Mouse (Mus musculus): ENCODE results near the gene Sh2d2a. TPM values are rescaled to one million over a fixed set of nuclear protein-coding genes. Genes with fewer than 3 reads are reported as not detected.

Gene Sh2d2a
- 0.05 TPM in 2 replicates for polyA plus RNA-seq (2012; rRNA removed)

GRCm38 (mm10) chr3:87846650-87847110 is at the start of gene Sh2d2a:
Gene Sh2d2a (plus strand): TSS chr3:87846755.
- no peak within 1 kb of the TSS for H3K4me3 ChIP-seq (replicated peaks; ENCODE audit: insufficient read depth, low read depth, low read length)
- H3K27ac ChIP-seq (ENCODE audit: insufficient read depth, low read length), result no peak within 1 kb of the TSS
- no peaks in the 10 kb centered on the region for H3K4me1 ChIP-seq (ENCODE audit: control insufficient read depth, insufficient read depth, low read length)
- DNase-seq, result no peak
- TF ChIP-seq POLR2A (IDR thresholded peaks at IDR 0.05; ENCODE audit: borderline replicate concordance, insufficient read depth, low read length) (no peak), CTCF (IDR thresholded peaks at IDR 0.05; ENCODE audit: borderline replicate concordance, insufficient read depth, low read depth, low read length) (no peak)
- 72% methylated on average over 7 of the region's 7 CpGs for WGBS
- no peaks in the 10 kb centered on the region for H3K27me3 ChIP-seq (ENCODE audit: control insufficient read depth, insufficient read depth, low read length)

DNA sequence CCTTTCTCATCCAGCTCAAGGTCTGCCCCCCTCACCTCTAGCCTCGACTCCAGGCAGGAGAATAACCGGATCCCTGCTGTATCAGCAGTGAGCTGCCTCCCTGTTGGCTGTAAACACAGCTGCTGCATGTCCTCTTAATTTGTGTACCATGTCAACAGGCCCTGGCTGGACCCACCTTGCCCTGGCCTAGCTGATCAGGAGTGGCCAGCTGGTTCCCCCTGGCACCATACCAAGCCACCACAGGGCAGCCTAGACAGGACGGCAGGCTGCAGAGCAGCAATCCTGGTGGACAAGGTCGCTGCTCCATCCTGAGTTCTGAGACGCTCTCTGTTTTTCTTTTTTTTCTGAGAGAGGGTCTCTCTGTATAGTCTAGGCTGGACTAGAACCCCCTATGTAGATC is 44.9 kb upstream of the Sh2d2a start:
- 17% methylated on average over 5 of the region's 5 CpGs for WGBS
- H3K4me1 ChIP-seq (ENCODE audit: control insufficient read depth, insufficient read depth, low read length), result peaks cover 5% of the 10 kb centered on the region; the same call in 1 of the 2 replicates
- H3K27ac ChIP-seq (ENCODE audit: insufficient read depth, low read length), result no peak overlapping the region
- peak; percentile 35 to 53 for DNase-seq
- no peak overlapping the region for H3K4me3 ChIP-seq (replicated peaks; ENCODE audit: insufficient read depth, low read depth, low read length)
- no peaks in the 10 kb centered on the region; the same call in 1 of the 2 replicates for H3K27me3 ChIP-seq (ENCODE audit: control insufficient read depth, insufficient read depth, low read length)
- TF ChIP-seq POLR2A (IDR thresholded peaks at IDR 0.05; ENCODE audit: borderline replicate concordance, insufficient read depth, low read length) (no peak), CTCF (IDR thresholded peaks at IDR 0.05; ENCODE audit: borderline replicate concordance, insufficient read depth, low read depth, low read length) (no peak)

GRCm38 (mm10) chr3:87804038-87804677 is 42.4 kb upstream of the Sh2d2a start:
- 5% methylated on average over 26 of the region's 26 CpGs for WGBS
- DNase-seq, result no peak
- TF ChIP-seq CTCF (IDR thresholded peaks at IDR 0.05; ENCODE audit: borderline replicate concordance, insufficient read depth, low read depth, low read length) (no peak), POLR2A (IDR thresholded peaks at IDR 0.05; ENCODE audit: borderline replicate concordance, insufficient read depth, low read length) (no peak)
- H3K4me3 ChIP-seq (replicated peaks; ENCODE audit: insufficient read depth, low read depth, low read length), result peak overlapping the region; percentile 41
- H3K27me3 ChIP-seq (ENCODE audit: control insufficient read depth, insufficient read depth, low read length), result no peaks in the 10 kb centered on the region; the same call in 1 of the 2 replicates
- no peak overlapping the region for H3K27ac ChIP-seq (ENCODE audit: insufficient read depth, low read length)
- H3K4me1 ChIP-seq (ENCODE audit: control insufficient read depth, insufficient read depth, low read length), result peaks cover 5% of the 10 kb centered on the region; the same call in 1 of the 2 replicates

GRCm38 (mm10) chr3:87809322-87809962 is 37.1 kb upstream of the Sh2d2a start:
- TF ChIP-seq POLR2A (IDR thresholded peaks at IDR 0.05; ENCODE audit: borderline replicate concordance, insufficient read depth, low read length) (no peak), CTCF (IDR thresholded peaks at IDR 0.05; ENCODE audit: borderline replicate concordance, insufficient read depth, low read depth, low read length) (no peak)
- Histone ChIP-seq H3K4me1 (ENCODE audit: control insufficient read depth, insufficient read depth, low read length) (no peaks in the 10 kb centered on the region), H3K27ac (ENCODE audit: insufficient read depth, low read length) (no peak overlapping the region), H3K4me3 (replicated peaks; ENCODE audit: insufficient read depth, low read depth, low read length) (no peak overlapping the region), H3K27me3 (ENCODE audit: control insufficient read depth, insufficient read depth, low read length) (no peaks in the 10 kb centered on the region; the same call in 1 of the 2 replicates)
- no peak for DNase-seq
- WGBS, result 11% methylated on average over 28 of the region's 28 CpGs

GRCm38 (mm10) chr3:87811297-87811696 is 35.3 kb upstream of the Sh2d2a start:
- Histone ChIP-seq H3K4me3 (replicated peaks; ENCODE audit: insufficient read depth, low read depth, low read length) (no peak overlapping the region), H3K27me3 (ENCODE audit: control insufficient read depth, insufficient read depth, low read length) (no peaks in the 10 kb centered on the region; the same call in 1 of the 2 replicates), H3K27ac (ENCODE audit: insufficient read depth, low read length) (no peak overlapping the region), H3K4me1 (ENCODE audit: control insufficient read depth, insufficient read depth, low read length) (no peaks in the 10 kb centered on the region)
- no peak for DNase-seq
- WGBS, result 82% methylated on average over 8 of the region's 8 CpGs
- TF ChIP-seq CTCF (IDR thresholded peaks at IDR 0.05; ENCODE audit: borderline replicate concordance, insufficient read depth, low read depth, low read length) (no peak), POLR2A (IDR thresholded peaks at IDR 0.05; ENCODE audit: borderline replicate concordance, insufficient read depth, low read length) (no peak)

DNA sequence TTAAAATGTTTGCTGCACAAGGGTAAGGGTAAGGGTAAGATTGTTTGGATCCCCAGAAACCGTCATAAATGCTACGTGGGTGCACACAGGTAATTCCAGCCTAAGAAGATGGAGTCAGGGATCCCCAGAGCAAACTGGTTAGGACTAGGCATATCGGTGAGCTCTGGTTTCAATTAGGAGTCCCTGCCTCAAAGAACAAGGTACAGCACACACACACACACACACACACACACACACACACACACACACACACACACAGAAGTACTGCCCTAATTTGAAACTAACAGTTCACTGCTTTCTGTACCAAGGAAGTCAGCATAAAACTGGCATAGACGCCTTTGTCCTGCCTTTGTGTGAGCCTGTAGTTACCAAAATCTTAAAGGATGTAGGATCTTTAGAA is 34.1 kb upstream of the Sh2d2a start:
- Histone ChIP-seq H3K27me3 (ENCODE audit: control insufficient read depth, insufficient read depth, low read length) (no peaks in the 10 kb centered on the region; the same call in 1 of the 2 replicates), H3K4me1 (ENCODE audit: control insufficient read depth, insufficient read depth, low read length) (no peaks in the 10 kb centered on the region), H3K27ac (ENCODE audit: insufficient read depth, low read length) (no peak overlapping the region), H3K4me3 (replicated peaks; ENCODE audit: insufficient read depth, low read depth, low read length) (no peak overlapping the region)
- no peak for TF ChIP-seq POLR2A (IDR thresholded peaks at IDR 0.05; ENCODE audit: borderline replicate concordance, insufficient read depth, low read length)
- no peak for TF ChIP-seq CTCF (IDR thresholded peaks at IDR 0.05; ENCODE audit: borderline replicate concordance, insufficient read depth, low read depth, low read length)
- DNase-seq, result no peak
- 88% methylated on average over 4 of the region's 4 CpGs for WGBS

- WGBS, result 32% methylated on average over 10 of the region's 10 CpGs
- TF ChIP-seq CTCF (IDR thresholded peaks at IDR 0.05; ENCODE audit: borderline replicate concordance, insufficient read depth, low read depth, low read length) (no peak), POLR2A (IDR thresholded peaks at IDR 0.05; ENCODE audit: borderline replicate concordance, insufficient read depth, low read length) (no peak)
- no peaks in the 10 kb centered on the region; the same call in 1 of the 2 replicates for H3K27me3 ChIP-seq (ENCODE audit: control insufficient read depth, insufficient read depth, low read length)
- H3K4me3 ChIP-seq (replicated peaks; ENCODE audit: insufficient read depth, low read depth, low read length), result no peak overlapping the region
- H3K27ac ChIP-seq (ENCODE audit: insufficient read depth, low read length), result no peak overlapping the region
- DNase-seq, result no peak
- H3K4me1 ChIP-seq (ENCODE audit: control insufficient read depth, insufficient read depth, low read length), result no peaks in the 10 kb centered on the region
Measured at GRCm38 (mm10) chr3:87812873-87813272, 33.7 kb upstream of the Sh2d2a start.

DNA sequence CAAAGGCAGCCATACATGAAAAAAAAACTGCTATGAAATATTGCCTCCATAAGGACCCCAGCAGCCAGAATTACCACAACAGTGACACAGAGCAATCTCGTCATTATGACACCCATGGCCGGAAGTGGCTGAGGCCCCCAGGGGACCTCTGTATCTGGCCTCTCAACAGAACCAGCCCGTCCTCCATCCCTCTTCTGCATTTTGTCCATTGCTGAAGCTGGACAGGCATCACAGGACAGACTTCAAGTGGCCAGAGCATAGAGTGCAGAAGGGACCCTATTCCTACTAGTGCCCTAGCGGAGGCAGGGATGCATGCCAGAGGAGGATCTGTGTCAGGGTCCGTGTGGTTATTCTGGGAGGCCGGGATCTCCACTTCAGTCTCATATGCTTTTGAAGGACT is 30.4 kb upstream of the Sh2d2a start:
- DNase-seq, result no peak
- no peak overlapping the region for H3K27ac ChIP-seq (ENCODE audit: insufficient read depth, low read length)
- H3K4me3 ChIP-seq (replicated peaks; ENCODE audit: insufficient read depth, low read depth, low read length), result no peak overlapping the region
- TF ChIP-seq CTCF (IDR thresholded peaks at IDR 0.05; ENCODE audit: borderline replicate concordance, insufficient read depth, low read depth, low read length) (no peak), POLR2A (IDR thresholded peaks at IDR 0.05; ENCODE audit: borderline replicate concordance, insufficient read depth, low read length) (no peak)
- H3K4me1 ChIP-seq (ENCODE audit: control insufficient read depth, insufficient read depth, low read length), result no peaks in the 10 kb centered on the region
- no peaks in the 10 kb centered on the region for H3K27me3 ChIP-seq (ENCODE audit: control insufficient read depth, insufficient read depth, low read length)
- WGBS, result 70% methylated on average over 6 of the region's 6 CpGs
